Mouse (Mus musculus) liver, embryonic 14.5 days (tissue): ENCODE data around the gene Ccdc103. TPM values are rescaled to one million over a fixed set of nuclear protein-coding genes. Genes with fewer than 3 reads are reported as not detected.
A peak's percentile ranks its signal among the peaks of the same experiment; 100 is the strongest.

Experiments used
- ATAC-seq: fragments of 200-750 bp; cut with Nextera tagmentation; 2 replicates; pipeline ENCODE4 v1.8.0; 2017; ENCODE audit warnings: moderate number of reproducible peaks, mild to moderate bottlenecking, moderate library complexity; ENCODE audit not compliant: insufficient read depth
- DNase-seq, 3 experiments: peaks; one replicate each; pipeline ENCODE4 v3.0.0-alpha.2; 2012 to 2013; ENCODE audit warnings: low read depth in 3 of 3, low spot score in 3 of 3
- H3K27ac ChIP-seq: fragments of 300-500 bp; sonication (generic); 2 replicates; pipeline ENCODE4 v1.5.1; 2014; ENCODE audit warnings: moderate library complexity, mild to moderate bottlenecking, control low read depth, inconsistent platforms
- H3K27me3 ChIP-seq: fragments of 300-500 bp; sonication (generic); 2 replicates; pipeline ENCODE4 v1.6.1; 2014; ENCODE audit warnings: mild to moderate bottlenecking, low read length, moderate library complexity; ENCODE audit not compliant: control insufficient read depth, insufficient read depth
- H3K36me3 ChIP-seq: fragments of 300-500 bp; sonication (generic); replicated peaks from 2 replicates; pipeline ENCODE4 v1.6.1; 2014; ENCODE audit warnings: low read depth; ENCODE audit not compliant: control insufficient read depth, insufficient read depth
- H3K4me1 ChIP-seq, 2 experiments: fragments of 200-500 bp in 1 of 2; fragments of 300-500 bp in 1 of 2; sonication (generic) in 1 of 2; replicated peaks; 2 replicates each; pipeline ENCODE4 v1.6.1; 2012 to 2014; ENCODE audit warnings: antibody characterized with exemption in 1 of 2, inconsistent platforms in 1 of 2, low read length in 1 of 2; ENCODE audit not compliant: control insufficient read depth in 2 of 2, insufficient read depth in 2 of 2
- H3K4me2 ChIP-seq: fragments of 300-500 bp; sonication (generic); 2 replicates; pipeline ENCODE4 v1.6.1; 2014; ENCODE audit warnings: low read depth, mild to moderate bottlenecking, control low read depth, moderate library complexity
- H3K4me3 ChIP-seq, 2 experiments: fragments of 200-500 bp in 1 of 2; fragments of 300-500 bp in 1 of 2; sonication (generic) in 1 of 2; 2 replicates each; pipeline ENCODE4 v1.5.1; 2012 to 2014; ENCODE audit warnings: low read depth in 2 of 2, low read length in 2 of 2, mild to moderate bottlenecking in 2 of 2, control low read depth in 1 of 2, inconsistent platforms in 1 of 2, moderate library complexity in 1 of 2; ENCODE audit not compliant: insufficient read depth in 1 of 2
- H3K9ac ChIP-seq: fragments of 300-500 bp; sonication (generic); replicated peaks from 2 replicates; pipeline ENCODE4 v1.6.1; 2014; ENCODE audit warnings: mild to moderate bottlenecking, control low read depth, moderate library complexity
- H3K9me3 ChIP-seq: fragments of 300-500 bp; sonication (generic); 2 replicates; pipeline ENCODE4 v1.6.1; 2016; ENCODE audit warnings: low read length, mixed read lengths; ENCODE audit not compliant: control insufficient read depth
- CTCF ChIP-seq: IDR thresholded peaks from 2 replicates; pipeline ENCODE4 v1.5.1; 2016; ENCODE audit warnings: antibody characterized with exemption, low read depth, control low read depth
- EP300 ChIP-seq: IDR thresholded peaks from 2 replicates; pipeline ENCODE4 v1.6.1; 2016; ENCODE audit warnings: antibody characterized with exemption, low read depth
- WGBS: fragments of 180-500 bp; shearing (Covaris S2); extraction: QIAGEN DNeasy Blood & Tissue Kit; methylation state at CpG from one replicate; pipeline ENCODE4 v1.1.7; 2014; ENCODE audit not compliant: insufficient replicate concordance; 5-methylcytosine and 5-hydroxymethylcytosine counted together
- polyA plus RNA-seq, 2 experiments: library from polyadenylated mRNA; depleted of rRNA in 1 of 2; stranded (reverse) in 1 of 2; unstranded in 1 of 2; fragments of >200 nt; fragmentation: Nextera tagmentation in 1 of 2; extraction: Ambion mirVana in 1 of 2; gene quantifications; 2 replicates each; pipeline versions ENCODE4 v1.2.1 to v1.2.3; 2012 to 2014

The Ccdc103 gene
- polyA plus RNA-seq, 2 experiments, result 0.59 to 1.1 TPM

- Histone ChIP-seq H3K4me2 (no peak overlapping the region), H3K36me3 (peaks cover 45% of the 10 kb centered on the region), H3K9ac (no peak overlapping the region), H3K27me3 (no peaks in the 10 kb centered on the region), H3K4me3 (no peak overlapping the region), H3K9me3 (no peaks in the 10 kb centered on the region), H3K27ac (no peak overlapping the region), H3K4me1 (peaks cover 4 to 7% of the 10 kb centered on the region in 2 experiments)
- TF ChIP-seq EP300 (no peak), CTCF (no peak)
- no peak for ATAC-seq
- no peak for DNase-seq
- 77% methylated on average over 7 of the region's 7 CpGs for WGBS
These were observed 6.1 kb upstream of the Ccdc103 start for GRCm38 (mm10) chr11:102874801-102875334.

DNA sequence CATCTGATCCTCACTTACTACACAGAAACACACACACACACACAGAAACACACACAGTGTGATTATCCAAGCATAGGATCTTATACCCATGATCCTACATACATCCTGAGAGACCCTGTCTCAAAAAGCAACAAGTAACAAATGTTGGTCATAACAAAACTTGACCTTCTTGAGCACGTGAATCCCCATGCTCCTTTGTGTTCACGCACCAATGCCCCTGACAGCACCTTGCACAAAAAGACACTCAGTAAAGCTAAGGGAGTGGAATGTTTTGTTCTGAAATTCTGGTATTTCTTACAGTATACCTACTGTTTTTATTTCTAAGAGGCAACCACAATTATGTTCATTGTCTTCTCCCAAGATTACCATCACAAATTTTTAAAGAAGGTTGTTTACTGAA is 1.4 kb upstream of the Ccdc103 start:
- H3K4me2 ChIP-seq, result peak overlapping the region; percentile 86

GRCm38 (mm10) chr11:102881314-102882198 is 552 bp downstream of the Ccdc103 start:
- TF ChIP-seq CTCF (no peak), EP300 (no peak)

More for the DNA sequence above, 1.4 kb upstream of the Ccdc103 start:
- Histone ChIP-seq H3K4me1 (peaks cover 18 to 19% of the 10 kb centered on the region in 2 experiments), H3K36me3 (peaks cover 29% of the 10 kb centered on the region), H3K27me3 (no peaks in the 10 kb centered on the region; the same call in 1 of the 2 replicates), H3K9ac (peak overlapping the region; percentile 93), H3K27ac (no peak overlapping the region; the same call in 1 of the 2 replicates), H3K4me3 (peak overlapping the region; percentile 96 to 98; a peak in 2 of 4 replicates), H3K9me3 (no peaks in the 10 kb centered on the region)
- no peak for ATAC-seq
- no peak for TF ChIP-seq CTCF
- no peak for TF ChIP-seq EP300
- WGBS, result 82% methylated on average over 2 of the region's 2 CpGs
- no peak for DNase-seq

GRCm38 (mm10) chr11:102884616-102885219 is 3.7 kb downstream of the Ccdc103 start, which contains the start of gene Fam187a:
Gene Fam187a, plus strand, starts transcription at chr11:102885169.
- no peak within 1 kb of the TSS for H3K27ac ChIP-seq
- no peak within 1 kb of the TSS for H3K9ac ChIP-seq
- DNase-seq, result no peak
- no peaks in the 10 kb centered on the region; the same call in 1 of the 2 replicates for H3K27me3 ChIP-seq
- no peak within 1 kb of the TSS for H3K4me2 ChIP-seq
- TF ChIP-seq EP300 (no peak), CTCF (no peak)
- H3K36me3 ChIP-seq, result no peaks in the 10 kb centered on the region
- peaks cover 17 to 19% of the 10 kb centered on the region in 2 experiments for H3K4me1 ChIP-seq
- WGBS, result 44% methylated on average over 10 of the region's 10 CpGs
- no peak within 1 kb of the TSS for H3K4me3 ChIP-seq
- no peaks in the 10 kb centered on the region for H3K9me3 ChIP-seq
- ATAC-seq, result no peak

More at GRCm38 (mm10) chr11:102881314-102882198, 552 bp downstream of the Ccdc103 start:
- H3K4me2 ChIP-seq, result peak overlapping the region; percentile 86
- peaks cover 12% of the 10 kb centered on the region for H3K36me3 ChIP-seq
- peak overlapping the region; percentile 75 to 96 for H3K4me3 ChIP-seq
- DNase-seq (no peak), ATAC-seq (peak; percentile 44)
- peaks cover 23% of the 10 kb centered on the region in 2 experiments for H3K4me1 ChIP-seq
- peak overlapping the region; percentile 88 for H3K27ac ChIP-seq
- WGBS, result 9% methylated on average over 13 of the region's 13 CpGs
- H3K9me3 ChIP-seq, result no peaks in the 10 kb centered on the region
- no peaks in the 10 kb centered on the region; the same call in 1 of the 2 replicates for H3K27me3 ChIP-seq
- H3K9ac ChIP-seq, result peak overlapping the region; percentile 80
